Mouse (Mus musculus): ENCODE data around the gene Igfbp2. TPM values are rescaled to one million over a fixed set of nuclear protein-coding genes. Genes with fewer than 3 reads are reported as not detected.
A peak's percentile ranks its signal among the peaks of the same experiment; 100 is the strongest.

Igfbp2 gene
- polyA plus RNA-seq, 1 experiment from 2014 or later = 85.0 TPM

DNA sequence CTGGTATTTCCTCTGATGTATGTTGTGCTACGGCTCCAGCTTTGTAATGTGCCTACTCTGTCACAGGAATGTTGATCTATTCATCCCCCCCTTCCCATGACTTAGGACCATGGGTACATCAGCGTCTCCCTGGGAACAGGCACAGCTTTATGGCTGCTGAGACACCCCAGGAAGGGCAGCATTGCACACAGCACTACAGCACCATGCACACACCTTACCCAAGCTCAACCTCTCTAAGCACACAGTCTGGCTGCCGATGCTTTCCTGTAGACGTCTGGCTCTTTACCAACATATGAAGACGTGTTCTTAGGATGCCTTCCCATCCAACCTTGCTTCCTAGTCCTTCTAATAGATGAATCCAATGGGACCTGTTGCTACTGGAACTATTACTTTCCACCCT is 42.1 kb downstream of the Igfbp2 start:
- H3K36me3 ChIP-seq = peaks cover 60% of the 10 kb centered on the region
- ATAC-seq (ENCODE audit: extremely low read depth, insufficient number of reproducible peaks, low FRiP score, low TSS enrichment) = no peak
- H3K27ac ChIP-seq (replicated peaks) = no peak overlapping the region
- H3K9me3 ChIP-seq = no peaks in the 10 kb centered on the region
- H3K27me3 ChIP-seq (replicated peaks) = no peaks in the 10 kb centered on the region
- WGBS = 64% methylated on average over 5 of the region's 5 CpGs
- H3K4me2 ChIP-seq = no peak overlapping the region; the same call in 1 of the 2 replicates
- H3K4me3 ChIP-seq = no peak overlapping the region
- H3K9ac ChIP-seq = no peak overlapping the region
- peaks cover 50% of the 10 kb centered on the region for H3K4me1 ChIP-seq

- Histone ChIP-seq H3K9me3 (no peaks in the 10 kb centered on the region), H3K27ac (replicated peaks) (peak overlapping the region; percentile 46), H3K27me3 (replicated peaks) (no peaks in the 10 kb centered on the region), H3K4me2 (no peak overlapping the region), H3K4me1 (peaks cover 58% of the 10 kb centered on the region), H3K36me3 (peaks cover 51% of the 10 kb centered on the region), H3K9ac (peak overlapping the region; percentile 52; the same call in 1 of the 2 replicates), H3K4me3 (no peak overlapping the region)
- ATAC-seq (ENCODE audit: extremely low read depth, insufficient number of reproducible peaks, low FRiP score, low TSS enrichment) = no peak
- 23% methylated on average over 1 of the region's 1 CpGs for WGBS
These were observed 43.0 kb downstream of the Igfbp2 start for GRCm38 (mm10) chr1:72867346-72867745.

- Histone ChIP-seq H3K36me3 (peaks cover 38% of the 10 kb centered on the region), H3K27ac (replicated peaks) (no peak overlapping the region), H3K9me3 (no peaks in the 10 kb centered on the region), H3K27me3 (replicated peaks) (no peaks in the 10 kb centered on the region), H3K4me2 (peak overlapping the region; percentile 95), H3K4me3 (no peak overlapping the region), H3K9ac (no peak overlapping the region), H3K4me1 (peaks cover 58% of the 10 kb centered on the region)
- WGBS = 66% methylated on average over 10 of the region's 10 CpGs
- ATAC-seq (ENCODE audit: extremely low read depth, insufficient number of reproducible peaks, low FRiP score, low TSS enrichment) = no peak
These were observed 44.3 kb downstream of the Igfbp2 start for GRCm38 (mm10) chr1:72868429-72869215.

- peak overlapping the region; percentile 95 for H3K4me2 ChIP-seq
These were observed 45.0 kb downstream of the Igfbp2 start for GRCm38 (mm10) chr1:72869275-72869674.

GRCm38 (mm10) chr1:72869681-72870614 is 45.6 kb downstream of the Igfbp2 start:
- Histone ChIP-seq H3K4me2 (peak overlapping the region; percentile 95), H3K36me3 (peaks cover 25% of the 10 kb centered on the region), H3K4me3 (peak overlapping the region; percentile 75), H3K27ac (replicated peaks) (peak overlapping the region; percentile 75), H3K27me3 (replicated peaks) (no peaks in the 10 kb centered on the region), H3K9me3 (no peaks in the 10 kb centered on the region), H3K4me1 (peaks cover 60% of the 10 kb centered on the region), H3K9ac (peak overlapping the region; percentile 82)
- no peak for ATAC-seq (ENCODE audit: extremely low read depth, insufficient number of reproducible peaks, low FRiP score, low TSS enrichment)
- 11% methylated on average over 22 of the region's 22 CpGs for WGBS

More at GRCm38 (mm10) chr1:72869275-72869674, 45.0 kb downstream of the Igfbp2 start:
- peak overlapping the region; percentile 82; the same call in 1 of the 2 replicates for H3K9ac ChIP-seq
- no peak overlapping the region for H3K27ac ChIP-seq (replicated peaks)
- no peak for ATAC-seq (ENCODE audit: extremely low read depth, insufficient number of reproducible peaks, low FRiP score, low TSS enrichment)
- peaks cover 32% of the 10 kb centered on the region for H3K36me3 ChIP-seq
- peaks cover 58% of the 10 kb centered on the region for H3K4me1 ChIP-seq
- H3K4me3 ChIP-seq = no peak overlapping the region
- H3K9me3 ChIP-seq = no peaks in the 10 kb centered on the region
- no peaks in the 10 kb centered on the region for H3K27me3 ChIP-seq (replicated peaks)

- peak overlapping the region; percentile 95 for H3K4me2 ChIP-seq
- no peaks in the 10 kb centered on the region for H3K27me3 ChIP-seq (replicated peaks)
- H3K36me3 ChIP-seq = peaks cover 19% of the 10 kb centered on the region
- H3K9me3 ChIP-seq = no peaks in the 10 kb centered on the region
- peak overlapping the region; percentile 75 for H3K27ac ChIP-seq (replicated peaks)
- peak; percentile 40; the same call in 1 of the 2 replicates for ATAC-seq (ENCODE audit: extremely low read depth, insufficient number of reproducible peaks, low FRiP score, low TSS enrichment)
- H3K4me3 ChIP-seq = peak overlapping the region; percentile 75
- peaks cover 69% of the 10 kb centered on the region for H3K4me1 ChIP-seq
- WGBS = 3% methylated on average over 20 of the region's 20 CpGs
- H3K9ac ChIP-seq = peak overlapping the region; percentile 82
These were observed 46.5 kb downstream of the Igfbp2 start for GRCm38 (mm10) chr1:72870615-72871336.

DNA sequence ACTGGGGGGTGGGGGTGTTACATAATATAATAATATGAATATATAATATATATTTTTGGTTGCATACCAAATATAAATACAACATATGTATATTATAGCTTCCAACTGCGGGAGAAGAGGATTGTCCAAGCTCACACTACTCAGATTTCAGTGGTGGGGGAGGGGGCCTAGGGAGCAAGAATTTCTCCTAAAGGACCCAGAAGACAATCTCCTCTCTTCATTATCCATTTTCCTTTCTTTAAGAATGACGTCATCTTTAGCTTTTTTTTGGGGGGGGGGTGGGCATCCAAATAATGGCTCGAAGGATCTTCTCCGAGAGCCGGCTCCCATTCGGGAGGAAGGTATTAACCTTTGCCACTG is 47.0 kb downstream of the Igfbp2 start:
- H3K9me3 ChIP-seq = no peaks in the 10 kb centered on the region
- H3K27me3 ChIP-seq (replicated peaks) = no peaks in the 10 kb centered on the region; the same call in 1 of the 2 replicates
- H3K27ac ChIP-seq (replicated peaks) = peak overlapping the region; percentile 75
- H3K9ac ChIP-seq = peak overlapping the region; percentile 82
- no peak for ATAC-seq (ENCODE audit: extremely low read depth, insufficient number of reproducible peaks, low FRiP score, low TSS enrichment)
- H3K36me3 ChIP-seq = peaks cover 17% of the 10 kb centered on the region
- WGBS = under 1% methylated on average over 6 of the region's 6 CpGs
- peak overlapping the region; percentile 75 for H3K4me3 ChIP-seq
- H3K4me2 ChIP-seq = peak overlapping the region; percentile 95
- H3K4me1 ChIP-seq = peaks cover 70% of the 10 kb centered on the region

- peak overlapping the region; percentile 95 for H3K4me2 ChIP-seq
- peaks cover 12% of the 10 kb centered on the region; the same call in 1 of the 2 replicates for H3K36me3 ChIP-seq
- peaks cover 65% of the 10 kb centered on the region for H3K4me1 ChIP-seq
- H3K27ac ChIP-seq (replicated peaks) = peak overlapping the region; percentile 75
- no peak for ATAC-seq (ENCODE audit: extremely low read depth, insufficient number of reproducible peaks, low FRiP score, low TSS enrichment)
- no peaks in the 10 kb centered on the region for H3K9me3 ChIP-seq
- H3K9ac ChIP-seq = peak overlapping the region; percentile 82
- H3K4me3 ChIP-seq = peak overlapping the region; percentile 75
- WGBS = under 1% methylated on average over 34 of the region's 34 CpGs
- H3K27me3 ChIP-seq (replicated peaks) = peaks cover 2% of the 10 kb centered on the region; the same call in 1 of the 2 replicates
These were observed 47.6 kb downstream of the Igfbp2 start for GRCm38 (mm10) chr1:72871697-72872411.

GRCm38 (mm10) chr1:72872521-72872920 is 48.2 kb downstream of the Igfbp2 start:
- peaks cover 60% of the 10 kb centered on the region for H3K4me1 ChIP-seq
- peak overlapping the region; percentile 75 for H3K4me3 ChIP-seq
- H3K9ac ChIP-seq = peak overlapping the region; percentile 91
- ATAC-seq (ENCODE audit: extremely low read depth, insufficient number of reproducible peaks, low FRiP score, low TSS enrichment) = peak; percentile 44; the same call in 1 of the 2 replicates
- 0% methylated on average over 8 of the region's 8 CpGs for WGBS
- peaks cover 9% of the 10 kb centered on the region; the same call in 1 of the 2 replicates for H3K36me3 ChIP-seq
- H3K9me3 ChIP-seq = no peaks in the 10 kb centered on the region
- H3K27ac ChIP-seq (replicated peaks) = peak overlapping the region; percentile 95
- H3K27me3 ChIP-seq (replicated peaks) = peaks cover 5% of the 10 kb centered on the region; the same call in 1 of the 2 replicates
- peak overlapping the region; percentile 95 for H3K4me2 ChIP-seq

DNA sequence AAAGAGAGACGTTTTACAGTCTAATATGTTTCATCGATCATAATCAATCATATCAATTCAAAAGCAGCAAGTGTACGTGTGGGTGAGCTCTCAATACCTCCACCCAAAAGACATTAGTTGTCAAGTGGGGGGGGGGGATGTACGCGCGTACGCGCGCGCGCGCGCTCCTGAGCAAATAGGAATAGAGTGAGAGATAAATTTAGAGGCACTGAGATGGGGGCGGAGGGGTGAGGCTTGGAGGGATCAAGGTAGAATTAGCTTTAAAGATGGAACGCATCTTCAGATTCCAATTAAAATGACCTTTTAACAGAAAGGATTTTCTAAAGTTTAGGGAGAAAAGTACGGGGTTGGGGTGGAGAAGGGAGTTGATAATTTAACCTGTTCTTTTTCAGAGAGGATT is 48.8 kb downstream of the Igfbp2 start:
- Histone ChIP-seq H3K4me3 (peak overlapping the region; percentile 75), H3K4me2 (peak overlapping the region; percentile 95), H3K27me3 (replicated peaks) (peaks cover 5% of the 10 kb centered on the region; the same call in 1 of the 2 replicates), H3K4me1 (peaks cover 63% of the 10 kb centered on the region), H3K9me3 (no peaks in the 10 kb centered on the region), H3K27ac (replicated peaks) (peak overlapping the region; percentile 95), H3K36me3 (peaks cover 7% of the 10 kb centered on the region; the same call in 1 of the 2 replicates), H3K9ac (peak overlapping the region; percentile 91)
- WGBS = under 1% methylated on average over 16 of the region's 16 CpGs
- ATAC-seq (ENCODE audit: extremely low read depth, insufficient number of reproducible peaks, low FRiP score, low TSS enrichment) = no peak

All from heart, embryonic 13.5 days (tissue).